Comparison of ENCODE assay signal across 10 mouse cellular contexts in genomic region chr10:8065746-8066145, GRCm38 (mm10).
DNase-seq lines count a peak whose midpoint lies in the region; ATAC-seq and TF ChIP-seq lines count a peak whose summit lies in the region.
"Had no signal": no experiment of that assay in that cellular context is flagged by ENCODE, and none has a peak within 500 bp of the region (broad histone marks: within the 10 kb centered on the region; RNA-seq: fewer than 3 reads in every experiment).

No protein-coding gene starts in this region.

- TF ChIP-seq POLR2A in bone marrow macrophage, adult 2 months (IDR thresholded peaks at IDR 0.05; ENCODE audit: borderline replicate concordance, low read depth, low read length) = no peak

- no peak overlapping the region for H3K4me2 ChIP-seq in intestine, embryonic 15.5 days (replicated peaks)
- no peak overlapping the region for H3K4me2 ChIP-seq in intestine, postnatal 0 days (replicated peaks; ENCODE audit: low read depth)
- H3K4me2 ChIP-seq in liver, embryonic 15.5 days = no peak overlapping the region
- no peak overlapping the region for H3K4me2 ChIP-seq in hindbrain, embryonic 12.5 days (replicated peaks)
- H3K4me2 ChIP-seq in neural tube, embryonic 15.5 days = no peak overlapping the region

- DNase-seq in spleen, postnatal 36 days (ENCODE audit: low spot score in 2 of 2) = peak; percentile 73 to 76
- no peak for DNase-seq in gastrocnemius, postnatal 10 days

- H3K9ac ChIP-seq in intestine, embryonic 15.5 days = no peak overlapping the region
- no peak overlapping the region for H3K9ac ChIP-seq in intestine, postnatal 0 days (ENCODE audit: low read depth, low read length)
- no peak overlapping the region for H3K9ac ChIP-seq in liver, embryonic 15.5 days
- no peak overlapping the region for H3K9ac ChIP-seq in hindbrain, embryonic 12.5 days
- no peak overlapping the region for H3K9ac ChIP-seq in neural tube, embryonic 15.5 days (replicated peaks)

- TF ChIP-seq CTCF in intestine, postnatal 0 days (IDR thresholded peaks at IDR 0.05; ENCODE audit: low read depth) = no peak
- TF ChIP-seq CTCF in bone marrow macrophage, adult 2 months (IDR thresholded peaks at IDR 0.05; ENCODE audit: low read depth, low read length) = no peak

- H3K27me3 ChIP-seq in intestine, embryonic 15.5 days (replicated peaks) = no peaks in the 10 kb centered on the region
- no peaks in the 10 kb centered on the region for H3K27me3 ChIP-seq in intestine, postnatal 0 days (replicated peaks; ENCODE audit: control insufficient read depth, insufficient read depth, low read length)
- H3K27me3 ChIP-seq in liver, embryonic 15.5 days = no peaks in the 10 kb centered on the region
- no peaks in the 10 kb centered on the region for H3K27me3 ChIP-seq in hindbrain, embryonic 12.5 days
- H3K27me3 ChIP-seq in neural tube, embryonic 15.5 days (replicated peaks) = no peaks in the 10 kb centered on the region

- ATAC-seq in intestine, embryonic 15.5 days = peak; percentile 41; the same call in 1 of the 2 replicates
- ATAC-seq in intestine, postnatal 0 days = no peak
- ATAC-seq in liver, embryonic 15.5 days (ENCODE audit: insufficient read depth) = peak; percentile 42; the same call in 1 of the 2 replicates
- no peak for ATAC-seq in hindbrain, embryonic 12.5 days (ENCODE audit: low FRiP score)
- ATAC-seq in neural tube, embryonic 15.5 days (ENCODE audit: low FRiP score) = no peak

- 0 out of 2 replicates have a peak overlapping the region, but pooled peaks have one; percentile 17 for H3K27ac ChIP-seq in intestine, embryonic 15.5 days
- no peak overlapping the region for H3K27ac ChIP-seq in intestine, postnatal 0 days (ENCODE audit: low read depth, low read length)
- peak overlapping the region; percentile 100 for H3K27ac ChIP-seq in bone marrow macrophage, adult 2 months (ENCODE audit: insufficient read depth, low read depth, low read length)
- H3K27ac ChIP-seq in liver, embryonic 15.5 days (replicated peaks) = 0 out of 2 replicates have a peak overlapping the region, but pooled peaks have one; percentile 35
- H3K27ac ChIP-seq in hindbrain, embryonic 12.5 days = no peak overlapping the region
- H3K27ac ChIP-seq in neural tube, embryonic 15.5 days (replicated peaks) = no peak overlapping the region
- H3K27ac ChIP-seq: kidney, postnatal 0 days; midbrain, embryonic 10.5 days had no signal

- no peaks in the 10 kb centered on the region for H3K36me3 ChIP-seq in intestine, embryonic 15.5 days
- H3K36me3 ChIP-seq in intestine, postnatal 0 days (ENCODE audit: control insufficient read depth, insufficient read depth) = no peaks in the 10 kb centered on the region
- no peaks in the 10 kb centered on the region for H3K36me3 ChIP-seq in liver, embryonic 15.5 days (replicated peaks)
- no peaks in the 10 kb centered on the region for H3K36me3 ChIP-seq in hindbrain, embryonic 12.5 days
- H3K36me3 ChIP-seq in neural tube, embryonic 15.5 days = no peaks in the 10 kb centered on the region
- H3K36me3 ChIP-seq: midbrain, embryonic 10.5 days had no signal

- no peaks in the 10 kb centered on the region for H3K9me3 ChIP-seq in intestine, embryonic 15.5 days
- H3K9me3 ChIP-seq in intestine, postnatal 0 days (ENCODE audit: control insufficient read depth) = no peaks in the 10 kb centered on the region
- no peaks in the 10 kb centered on the region for H3K9me3 ChIP-seq in liver, embryonic 15.5 days (replicated peaks)
- no peaks in the 10 kb centered on the region for H3K9me3 ChIP-seq in hindbrain, embryonic 12.5 days (replicated peaks)
- no peaks in the 10 kb centered on the region for H3K9me3 ChIP-seq in neural tube, embryonic 15.5 days (replicated peaks)
- H3K9me3 ChIP-seq: midbrain, embryonic 10.5 days had no signal

- no peaks in the 10 kb centered on the region for H3K4me1 ChIP-seq in intestine, embryonic 15.5 days (replicated peaks)
- H3K4me1 ChIP-seq in intestine, postnatal 0 days (replicated peaks; ENCODE audit: control insufficient read depth, insufficient read depth, low read length) = peaks cover 4% of the 10 kb centered on the region; the same call in 1 of the 2 replicates
- peaks cover 42% of the 10 kb centered on the region for H3K4me1 ChIP-seq in bone marrow macrophage, adult 2 months (ENCODE audit: control insufficient read depth, insufficient read depth, low read length)
- H3K4me1 ChIP-seq in liver, embryonic 15.5 days (replicated peaks) = peaks cover 7% of the 10 kb centered on the region
- no peaks in the 10 kb centered on the region for H3K4me1 ChIP-seq in hindbrain, embryonic 12.5 days
- no peaks in the 10 kb centered on the region for H3K4me1 ChIP-seq in neural tube, embryonic 15.5 days
- H3K4me1 ChIP-seq: midbrain, embryonic 10.5 days had no signal

- no peak overlapping the region for H3K4me3 ChIP-seq in intestine, embryonic 15.5 days (replicated peaks)
- no peak overlapping the region for H3K4me3 ChIP-seq in intestine, postnatal 0 days (ENCODE audit: low read depth, low read length)
- no peak overlapping the region for H3K4me3 ChIP-seq in bone marrow macrophage, adult 2 months (ENCODE audit: insufficient read depth, low read length)
- no peak overlapping the region for H3K4me3 ChIP-seq in liver, embryonic 15.5 days (replicated peaks)
- no peak overlapping the region for H3K4me3 ChIP-seq in hindbrain, embryonic 12.5 days
- no peak overlapping the region for H3K4me3 ChIP-seq in neural tube, embryonic 15.5 days (replicated peaks)
- H3K4me3 ChIP-seq: midbrain, embryonic 10.5 days had no signal

- 80% methylated on average over 8 of the region's 8 CpGs for WGBS in intestine, embryonic 15.5 days
- WGBS in intestine, postnatal 0 days = 78% methylated on average over 8 of the region's 8 CpGs
- WGBS in liver, embryonic 15.5 days (ENCODE audit: insufficient replicate concordance) = 28% methylated on average over 8 of the region's 8 CpGs
- WGBS in hindbrain, embryonic 12.5 days = 87% methylated on average over 8 of the region's 8 CpGs
- 86% methylated on average over 8 of the region's 8 CpGs for WGBS in neural tube, embryonic 15.5 days

Comparison
In these comparisons a context has a peak if more than half of its experiments do, and no peak if none do; other contexts are left out.
1. ATAC-seq: peak in intestine, embryonic 15.5 days (single experiment) and liver, embryonic 15.5 days (single experiment); none in intestine, postnatal 0 days (single experiment), hindbrain, embryonic 12.5 days (single experiment) and neural tube, embryonic 15.5 days (single experiment).
2. H3K27ac ChIP-seq: peak in intestine, embryonic 15.5 days (single experiment), bone marrow macrophage, adult 2 months (single experiment) and liver, embryonic 15.5 days (single experiment); none in intestine, postnatal 0 days (single experiment), hindbrain, embryonic 12.5 days (single experiment) and neural tube, embryonic 15.5 days (single experiment).